In genomic region chr2:118751896-118752791, GRCm38 (mm10) we compare ENCODE assay signal across 13 mouse cellular contexts. TPM values are rescaled to one million over a fixed set of nuclear protein-coding genes. Genes with fewer than 3 reads are reported as not detected.
DNase-seq lines count a peak whose midpoint lies in the region; ATAC-seq and TF ChIP-seq lines count a peak whose summit lies in the region.
"Had no signal": no experiment of that assay in that cellular context is flagged by ENCODE, and none has a peak within 500 bp of the region (broad histone marks: within the 10 kb centered on the region; RNA-seq: fewer than 3 reads in every experiment).

No protein-coding gene starts in this region.

- peaks cover 28% of the 10 kb centered on the region for H3K4me1 ChIP-seq in lung, adult 2 months (ENCODE audit: control insufficient read depth, insufficient read depth, low read length)
- peaks cover 73% of the 10 kb centered on the region for H3K4me1 ChIP-seq in erythroblast, embryonic 14.5 days (ENCODE audit: control insufficient read depth)
- H3K4me1 ChIP-seq in intestine, embryonic 15.5 days (replicated peaks) = peaks cover 22% of the 10 kb centered on the region
- peaks cover 34% of the 10 kb centered on the region for H3K4me1 ChIP-seq in forebrain, embryonic 12.5 days

- H3K4me2 ChIP-seq in intestine, embryonic 15.5 days (replicated peaks) = 0 out of 2 replicates have a peak overlapping the region, but pooled peaks have one; percentile 2
- H3K4me2 ChIP-seq in forebrain, embryonic 12.5 days = no peak overlapping the region

- WGBS in lung, adult 2 months = 47% methylated on average over 16 of the region's 16 CpGs
- 49% methylated on average over 16 of the region's 16 CpGs for WGBS in intestine, embryonic 15.5 days
- WGBS in forebrain, embryonic 12.5 days = 74% methylated on average over 16 of the region's 16 CpGs

- no peaks in the 10 kb centered on the region; the same call in 1 of the 2 replicates for H3K27me3 ChIP-seq in erythroblast, embryonic 14.5 days (ENCODE audit: control insufficient read depth)
- H3K27me3 ChIP-seq in intestine, embryonic 15.5 days (replicated peaks) = no peaks in the 10 kb centered on the region
- peaks cover 20% of the 10 kb centered on the region for H3K27me3 ChIP-seq in forebrain, embryonic 12.5 days

- peak overlapping the region; percentile 59 for H3K27ac ChIP-seq in intestine, embryonic 15.5 days
- no peak overlapping the region for H3K27ac ChIP-seq in forebrain, embryonic 12.5 days

- ATAC-seq in intestine, embryonic 15.5 days = peak; percentile 39
- ATAC-seq in megakaryocyte-erythroid progenitor cell, adult 5-6 weeks (replicated peaks; ENCODE audit: low FRiP score, low TSS enrichment, poor library complexity, severe bottlenecking) = 0 out of 2 replicates have a peak, but pooled peaks have one; percentile 16
- no peak for ATAC-seq in forebrain, embryonic 12.5 days (ENCODE audit: low FRiP score)

- H3K4me3 ChIP-seq in lung, adult 2 months (replicated peaks; ENCODE audit: extremely low read depth, low read depth, low read length) = no peak overlapping the region
- peak overlapping the region; percentile 21 for H3K4me3 ChIP-seq in erythroblast, embryonic 14.5 days (replicated peaks)
- H3K4me3 ChIP-seq in intestine, embryonic 15.5 days (replicated peaks) = no peak overlapping the region
- H3K4me3 ChIP-seq in forebrain, embryonic 12.5 days (replicated peaks) = no peak overlapping the region

- TF ChIP-seq CTCF in lung, adult 2 months (IDR thresholded peaks at IDR 0.05; ENCODE audit: insufficient read depth, low read length) = no peak

- no peaks in the 10 kb centered on the region for H3K9me3 ChIP-seq in erythroblast, embryonic 14.5 days (ENCODE audit: control insufficient read depth, low read length)
- H3K9me3 ChIP-seq in intestine, embryonic 15.5 days = no peaks in the 10 kb centered on the region
- no peaks in the 10 kb centered on the region for H3K9me3 ChIP-seq in forebrain, embryonic 12.5 days

- DNase-seq in lung, adult 2 months = peak; percentile 31
- DNase-seq in lung, postnatal 10 days = no peak
- DNase-seq in layer of hippocampus, postnatal 14 days (ENCODE audit: low spot score in 2 of 2) = no peak
- no peak for DNase-seq in embryo, embryonic 11 days
- DNase-seq: adrenal gland, postnatal 25 days; thymus, postnatal 4 days had no signal

- 0 out of 2 replicates have a peak, but pooled peaks have one; percentile 23 for TF ChIP-seq POLR2A in lung, adult 2 months (IDR thresholded peaks at IDR 0.05; ENCODE audit: borderline replicate concordance, extremely low read depth, low read depth, low read length)

- peaks cover 55% of the 10 kb centered on the region for H3K36me3 ChIP-seq in erythroblast, embryonic 14.5 days (ENCODE audit: control insufficient read depth)
- no peaks in the 10 kb centered on the region for H3K36me3 ChIP-seq in intestine, embryonic 15.5 days
- peaks cover 4% of the 10 kb centered on the region; the same call in 1 of the 2 replicates for H3K36me3 ChIP-seq in forebrain, embryonic 12.5 days (replicated peaks)

- H3K9ac ChIP-seq in intestine, embryonic 15.5 days = no peak overlapping the region
- H3K9ac ChIP-seq in forebrain, embryonic 12.5 days = no peak overlapping the region

RNA-seq across cellular contexts. Expression of gene Inafm2, which starts 6.6 kb away (rescaled TPM):
- 18.1 and 23.5 TPM in 2 replicates for polyA plus RNA-seq in lung, adult 2 months (2012; rRNA removed)
- polyA plus RNA-seq in erythroblast, embryonic 14.5 days (2012) = 2.5 and 3.0 TPM in 2 replicates
- 21.0 and 23.4 TPM in 2 replicates for polyA plus RNA-seq in intestine, embryonic 15.5 days (2015; fragmentation: Nextera tagmentation; extraction: Ambion mirVana)
- total RNA-seq in megakaryocyte-erythroid progenitor cell, adult 5-6 weeks (2014; fragmentation: Nextera tagmentation) = 14.5 and 20.5 TPM in 2 replicates
- total RNA-seq in megakaryocyte-erythroid progenitor cell, adult 5-6 weeks (2017) = 10.1 and 13.9 TPM in 2 replicates
- 10 to 100 TPM; 38.8 to 39.7 TPM for total RNA-seq in layer of hippocampus, postnatal 14 days (2021)
- polyA plus RNA-seq in forebrain, embryonic 12.5 days (2016; fragmentation: Nextera tagmentation; extraction: Ambion mirVana) = 22.3 and 24.4 TPM in 2 replicates

RNA-seq across cellular contexts. Expression of gene Ccdc9b, which starts 10.3 kb away (rescaled TPM):
- 20.8 and 27.6 TPM in 2 replicates for polyA plus RNA-seq in lung, adult 2 months (2012; rRNA removed)
- not detected in 2 replicates for polyA plus RNA-seq in erythroblast, embryonic 14.5 days (2012)
- polyA plus RNA-seq in intestine, embryonic 15.5 days (2015; fragmentation: Nextera tagmentation; extraction: Ambion mirVana) = 1.1 TPM in 2 replicates
- 0.27 and 1.5 TPM in 2 replicates for total RNA-seq in megakaryocyte-erythroid progenitor cell, adult 5-6 weeks (2014; fragmentation: Nextera tagmentation)
- total RNA-seq in megakaryocyte-erythroid progenitor cell, adult 5-6 weeks (2017) = 0.09 and 1.3 TPM in 2 replicates
- total RNA-seq in layer of hippocampus, postnatal 14 days (2021) = 1 to 10 TPM; 3.5 to 4.2 TPM
- polyA plus RNA-seq in forebrain, embryonic 12.5 days (2016; fragmentation: Nextera tagmentation; extraction: Ambion mirVana) = 2.8 TPM in 2 replicates

RNA-seq across cellular contexts. Expression of gene Phgr1, which starts 20.4 kb away (rescaled TPM):
- 2.2 and 70.4 TPM in 2 replicates for polyA plus RNA-seq in lung, adult 2 months (2012; rRNA removed)
- not detected in 2 replicates for polyA plus RNA-seq in erythroblast, embryonic 14.5 days (2012)
- 41.2 and 48.8 TPM in 2 replicates for polyA plus RNA-seq in intestine, embryonic 15.5 days (2015; fragmentation: Nextera tagmentation; extraction: Ambion mirVana)
- total RNA-seq in megakaryocyte-erythroid progenitor cell, adult 5-6 weeks (2014; fragmentation: Nextera tagmentation) = not detected in 2 replicates
- total RNA-seq in megakaryocyte-erythroid progenitor cell, adult 5-6 weeks (2017) = not detected in 2 replicates
- total RNA-seq in layer of hippocampus, postnatal 14 days (2021) = not detected
- polyA plus RNA-seq in forebrain, embryonic 12.5 days (2016; fragmentation: Nextera tagmentation; extraction: Ambion mirVana) = not detected in 2 replicates
- total RNA-seq: adrenal gland, postnatal 25 days; ES-E14; gastrocnemius, postnatal 36 days; layer of hippocampus, adult 18-20 months had no signal

RNA-seq across cellular contexts. Expression of gene Plcb2, which starts 23.9 kb away (rescaled TPM):
- polyA plus RNA-seq in lung, adult 2 months (2012; rRNA removed) = 11.8 and 15.2 TPM in 2 replicates
- 0.07 and 0.16 TPM in 2 replicates for polyA plus RNA-seq in erythroblast, embryonic 14.5 days (2012)
- 1.2 and 1.6 TPM in 2 replicates for polyA plus RNA-seq in intestine, embryonic 15.5 days (2015; fragmentation: Nextera tagmentation; extraction: Ambion mirVana)
- total RNA-seq in megakaryocyte-erythroid progenitor cell, adult 5-6 weeks (2014; fragmentation: Nextera tagmentation) = 12.9 and 24.3 TPM in 2 replicates
- 6.2 and 16.3 TPM in 2 replicates for total RNA-seq in megakaryocyte-erythroid progenitor cell, adult 5-6 weeks (2017)
- 1 to 10 TPM; 2.1 to 2.7 TPM for total RNA-seq in layer of hippocampus, postnatal 14 days (2021)
- polyA plus RNA-seq in forebrain, embryonic 12.5 days (2016; fragmentation: Nextera tagmentation; extraction: Ambion mirVana) = 0.19 and 0.36 TPM in 2 replicates

RNA-seq across cellular contexts. Expression of gene Disp2, which starts 27.4 kb away (rescaled TPM):
- polyA plus RNA-seq in lung, adult 2 months (2012; rRNA removed) = 5.8 and 9.2 TPM in 2 replicates
- 0.02 TPM in 1 of 2 replicates, not detected in the other for polyA plus RNA-seq in erythroblast, embryonic 14.5 days (2012)
- polyA plus RNA-seq in intestine, embryonic 15.5 days (2015; fragmentation: Nextera tagmentation; extraction: Ambion mirVana) = 2.7 TPM in 2 replicates
- total RNA-seq in megakaryocyte-erythroid progenitor cell, adult 5-6 weeks (2014; fragmentation: Nextera tagmentation) = not detected in 2 replicates
- not detected in 2 replicates for total RNA-seq in megakaryocyte-erythroid progenitor cell, adult 5-6 weeks (2017)
- total RNA-seq in layer of hippocampus, postnatal 14 days (2021) = 100 to 1,000 TPM; 218 to 234 TPM
- polyA plus RNA-seq in forebrain, embryonic 12.5 days (2016; fragmentation: Nextera tagmentation; extraction: Ambion mirVana) = 11.5 and 14.1 TPM in 2 replicates
- total RNA-seq: gastrocnemius, postnatal 36 days had no signal
